Mouse (Mus musculus): Measurements from ENCODE around the gene Ldb2.

- TF ChIP-seq CTCF (IDR thresholded peaks at IDR 0.05; ENCODE audit: low read depth) (no peak), EP300 (IDR thresholded peaks at IDR 0.05; ENCODE audit: low read depth) (no peak)
These were observed 105.8 kb downstream of the Ldb2 start for GRCm38 (mm10) chr5:44693674-44694073.

All from liver, postnatal 0 days (tissue).